In the genomic region with DNA sequence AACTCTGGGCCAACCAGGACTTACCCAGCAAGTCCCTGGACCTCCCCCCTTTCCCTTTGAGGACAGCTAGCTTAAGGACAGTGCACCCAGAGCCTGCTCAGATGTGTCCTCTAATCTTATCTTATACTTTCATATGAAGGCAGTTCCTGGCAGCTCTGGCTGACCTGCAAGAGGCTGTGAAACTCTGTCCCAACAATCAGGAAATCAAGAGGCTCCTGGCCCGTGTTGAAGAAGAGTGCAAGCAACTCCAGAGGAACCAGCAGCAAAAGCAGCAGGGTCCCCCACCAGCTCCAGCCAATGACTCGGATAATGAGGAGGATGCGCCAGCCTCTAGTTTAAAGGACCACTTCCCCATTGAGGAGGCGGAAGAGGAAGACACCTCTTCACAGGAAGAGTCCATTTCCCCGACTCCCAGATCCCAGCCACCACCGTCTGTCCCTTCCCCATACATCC, we compare ENCODE assay signal across 12 mouse cellular contexts. TPM values are rescaled to one million over a fixed set of nuclear protein-coding genes. Genes with fewer than 3 reads are reported as not detected.
A peak's percentile ranks its signal among the peaks of the same experiment; 100 is the strongest.
DNase-seq lines count a peak whose midpoint lies in the region; ATAC-seq and TF ChIP-seq lines count a peak whose summit lies in the region.
"Had no signal": no experiment of that assay in that cellular context is flagged by ENCODE, and none has a peak within 500 bp of the region (broad histone marks: within the 10 kb centered on the region; RNA-seq: fewer than 3 reads in every experiment).

No protein-coding gene starts in this region.

- H3K4me1 ChIP-seq in heart, adult 2 months (ENCODE audit: control insufficient read depth, insufficient read depth, low read length): peaks cover 11% of the 10 kb centered on the region
- H3K4me1 ChIP-seq in liver, embryonic 12.5 days: peaks cover 28% of the 10 kb centered on the region
- peaks cover 2% of the 10 kb centered on the region; the same call in 1 of the 2 replicates for H3K4me1 ChIP-seq in liver, postnatal 0 days (ENCODE audit: insufficient read depth)
- no peaks in the 10 kb centered on the region for H3K4me1 ChIP-seq in stomach, postnatal 0 days (replicated peaks; ENCODE audit: control insufficient read depth, insufficient read depth)

- H3K27me3 ChIP-seq in heart, adult 2 months (ENCODE audit: control insufficient read depth, insufficient read depth, low read length): no peaks in the 10 kb centered on the region
- no peaks in the 10 kb centered on the region for H3K27me3 ChIP-seq in liver, embryonic 12.5 days (replicated peaks)
- no peaks in the 10 kb centered on the region for H3K27me3 ChIP-seq in liver, postnatal 0 days (ENCODE audit: insufficient read depth, low read length)
- H3K27me3 ChIP-seq in stomach, postnatal 0 days (ENCODE audit: control insufficient read depth, insufficient read depth, low read length): no peaks in the 10 kb centered on the region
- H3K27me3 ChIP-seq: limb, embryonic 15.5 days had no signal

- no peak overlapping the region for H3K4me3 ChIP-seq in heart, adult 2 months
- H3K4me3 ChIP-seq in liver, embryonic 12.5 days: no peak overlapping the region
- H3K4me3 ChIP-seq in liver, postnatal 0 days (ENCODE audit: low read depth, low read length): no peak overlapping the region
- no peak overlapping the region for H3K4me3 ChIP-seq in stomach, postnatal 0 days (ENCODE audit: low read depth, low read length)
- H3K4me3 ChIP-seq: limb, embryonic 15.5 days had no signal

- TF ChIP-seq POLR2A in heart, adult 2 months (IDR thresholded peaks at IDR 0.05; ENCODE audit: insufficient read depth, low read depth, low read length): no peak

- H3K9me3 ChIP-seq in liver, embryonic 12.5 days (replicated peaks): no peaks in the 10 kb centered on the region
- no peaks in the 10 kb centered on the region for H3K9me3 ChIP-seq in liver, postnatal 0 days (ENCODE audit: low read length)
- no peaks in the 10 kb centered on the region for H3K9me3 ChIP-seq in stomach, postnatal 0 days (ENCODE audit: control insufficient read depth, low read length)
- H3K9me3 ChIP-seq: G1E; limb, embryonic 15.5 days had no signal

- peak overlapping the region; percentile 46 for H3K4me2 ChIP-seq in liver, embryonic 12.5 days
- H3K4me2 ChIP-seq in liver, postnatal 0 days (ENCODE audit: low read depth, low read length): no peak overlapping the region
- H3K4me2 ChIP-seq in stomach, postnatal 0 days (replicated peaks; ENCODE audit: low read depth): no peak overlapping the region
- H3K4me2 ChIP-seq: limb, embryonic 15.5 days had no signal

- intact Hi-C loops in heart, adult 2 months (cut with DNase I): loop anchor here (5.0 kb wide), 1 partner anchor 40 kb away; a partner anchor contains a TSS
- intact Hi-C loops in heart, postnatal 14 days (cut with DNase I): no loop called here

- ATAC-seq in liver, embryonic 12.5 days: peak; percentile 63
- no peak for ATAC-seq in liver, postnatal 0 days
- peak; percentile 1; the same call in 1 of the 2 replicates for ATAC-seq in stomach, postnatal 0 days (ENCODE audit: low FRiP score, low TSS enrichment)
- no peak for ATAC-seq in frontal cortex, adult (ENCODE audit: low TSS enrichment)

- TF ChIP-seq EP300 in heart, adult 2 months (IDR thresholded peaks at IDR 0.05; ENCODE audit: insufficient read depth, low read depth, low read length): no peak
- no peak for TF ChIP-seq EP300 in liver, postnatal 0 days (IDR thresholded peaks at IDR 0.05; ENCODE audit: low read depth)
- TF ChIP-seq EP300 in stomach, postnatal 0 days (optimal IDR thresholded peaks at IDR 0.05): no peak

- no peaks in the 10 kb centered on the region for H3K79me2 ChIP-seq in heart, adult 2 months (replicated peaks; ENCODE audit: control insufficient read depth, insufficient read depth, low read length)

- H3K36me3 ChIP-seq in heart, adult 2 months (ENCODE audit: control insufficient read depth, insufficient read depth, low read length): peaks cover 6% of the 10 kb centered on the region
- peaks cover 30% of the 10 kb centered on the region for H3K36me3 ChIP-seq in liver, embryonic 12.5 days
- peaks cover 18% of the 10 kb centered on the region for H3K36me3 ChIP-seq in liver, postnatal 0 days (replicated peaks; ENCODE audit: insufficient read depth, low read length)
- peaks cover 19% of the 10 kb centered on the region for H3K36me3 ChIP-seq in stomach, postnatal 0 days (ENCODE audit: control insufficient read depth, insufficient read depth, low read length)
- H3K36me3 ChIP-seq: G1E had no signal

- DNase-seq in heart, adult 2 months: no peak
- no peak for DNase-seq in heart, postnatal 14 days
- DNase-seq in liver, postnatal 0 days: no peak
- DNase-seq in large intestine, adult 2 months (ENCODE audit: low read depth, low spot score): peak; percentile 13
- no peak for DNase-seq in stomach, postnatal 0 days (ENCODE audit: low spot score)
- DNase-seq in layer of hippocampus, adult 8-10 months (ENCODE audit: low spot score in 2 of 2): no peak
- DNase-seq: lung, postnatal 4 days; right cerebral cortex, postnatal 14 days had no signal

- TF ChIP-seq CTCF in heart, adult 2 months (IDR thresholded peaks at IDR 0.05): no peak
- no peak for TF ChIP-seq CTCF in liver, postnatal 0 days (IDR thresholded peaks at IDR 0.05; ENCODE audit: low read depth)
- no peak for TF ChIP-seq CTCF in stomach, postnatal 0 days (IDR thresholded peaks at IDR 0.05; ENCODE audit: low read depth)

- H3K27ac ChIP-seq in heart, adult 2 months: peak overlapping the region; percentile 13; the same call in 1 of the 2 replicates
- no peak overlapping the region for H3K27ac ChIP-seq in liver, embryonic 12.5 days
- no peak overlapping the region for H3K27ac ChIP-seq in liver, postnatal 0 days (ENCODE audit: low read depth)
- peak overlapping the region; percentile 89 for H3K27ac ChIP-seq in stomach, postnatal 0 days (replicated peaks)

- 72% methylated on average over 6 of the region's 6 CpGs for whole genome bisulfite sequencing in heart, adult 2 months
- WGBS in liver, embryonic 12.5 days (ENCODE audit: insufficient replicate concordance): 45% methylated on average over 6 of the region's 6 CpGs
- WGBS in liver, postnatal 0 days (ENCODE audit: insufficient replicate concordance): 61% methylated on average over 6 of the region's 6 CpGs
- 69% methylated on average over 6 of the region's 6 CpGs for WGBS in large intestine, adult 2 months
- WGBS in stomach, postnatal 0 days: 84% methylated on average over 6 of the region's 6 CpGs

- no peak overlapping the region for H3K9ac ChIP-seq in heart, adult 2 months (ENCODE audit: low read depth, low read length)
- H3K9ac ChIP-seq in liver, embryonic 12.5 days: no peak overlapping the region; the same call in 1 of the 2 replicates
- no peak overlapping the region for H3K9ac ChIP-seq in liver, postnatal 0 days (replicated peaks)
- H3K9ac ChIP-seq in stomach, postnatal 0 days (ENCODE audit: low read length): no peak overlapping the region
- H3K9ac ChIP-seq: limb, embryonic 15.5 days had no signal

RNA-seq across cellular contexts. Expression of a gene that starts 39.8 kb away (rescaled TPM):
- total RNA-seq in heart, adult 2 months (2021): 10 to 100 TPM; 21.4 to 22.1 TPM
- polyA plus RNA-seq in heart, adult 2 months (2012; rRNA removed): 47.7 and 65.8 TPM in 2 replicates
- total RNA-seq in heart, postnatal 14 days (2021): 10 to 100 TPM; 23.0 to 25.3 TPM
- 10.5 and 12.9 TPM in 2 replicates for polyA plus RNA-seq in liver, embryonic 12.5 days (2016; fragmentation: Nextera tagmentation; extraction: Ambion mirVana)
- polyA plus RNA-seq in liver, postnatal 0 days (2015; fragmentation: Nextera tagmentation; extraction: Ambion mirVana): 7.6 and 8.3 TPM in 2 replicates
- polyA plus RNA-seq in large intestine, adult 2 months (2012; rRNA removed): 26.6 and 33.0 TPM in 2 replicates
- 35.7 and 37.2 TPM in 2 replicates for polyA plus RNA-seq in stomach, postnatal 0 days (2015; fragmentation: Nextera tagmentation; extraction: Ambion mirVana)
- 10 to 100 TPM; 20.7 to 35.0 (median 25.9) TPM for total RNA-seq in layer of hippocampus, adult 8-10 months (2022)

Comparison
In these comparisons a context has a peak if more than half of its experiments do, and no peak if none do; other contexts are left out.
1. ATAC-seq: peak in liver, embryonic 12.5 days (single experiment) and stomach, postnatal 0 days (single experiment); none in liver, postnatal 0 days (single experiment) and frontal cortex, adult (single experiment).
2. H3K27ac ChIP-seq: peak in heart, adult 2 months (single experiment) and stomach, postnatal 0 days (single experiment); none in liver, embryonic 12.5 days (single experiment) and liver, postnatal 0 days (single experiment).